Mouse (Mus musculus): ENCODE data around the gene Wdr35. TPM values are rescaled to one million over a fixed set of nuclear protein-coding genes. Genes with fewer than 3 reads are reported as not detected.
A peak's percentile ranks its signal among the peaks of the same experiment; 100 is the strongest.

Wdr35 gene
- polyA plus RNA-seq, 1 experiment from 2014 or later, result 22.1 TPM

DNA sequence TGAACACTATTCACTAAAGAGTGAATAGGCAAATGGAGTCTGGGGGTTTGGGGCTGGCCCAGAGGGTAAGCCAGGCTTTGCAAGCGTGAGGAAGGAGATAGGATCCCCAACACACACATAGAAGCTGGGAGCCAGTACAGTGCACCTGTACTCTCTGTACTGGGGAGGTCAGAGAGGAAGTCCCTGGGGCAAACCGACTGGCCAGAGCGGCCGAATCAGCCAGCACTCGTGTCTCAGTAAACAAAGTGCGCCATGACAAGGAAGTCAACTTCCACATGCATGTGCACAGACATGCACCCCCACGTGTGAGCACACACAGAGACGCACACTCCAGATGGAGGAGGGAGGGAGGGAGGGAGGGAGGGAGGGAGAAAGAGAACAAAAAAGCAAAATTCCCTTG is 19.5 kb downstream of the Wdr35 start:
- Histone ChIP-seq H3K27ac (ENCODE audit: low read length) (no peak overlapping the region), H3K9ac (ENCODE audit: low read length) (no peak overlapping the region), H3K4me3 (ENCODE audit: low read length) (no peak overlapping the region), H3K36me3 (ENCODE audit: control insufficient read depth, insufficient read depth, low read length) (no peaks in the 10 kb centered on the region), H3K4me2 (ENCODE audit: low read depth, low read length) (no peak overlapping the region), H3K4me1 (replicated peaks; ENCODE audit: control insufficient read depth, insufficient read depth, low read length) (no peaks in the 10 kb centered on the region), H3K9me3 (ENCODE audit: control insufficient read depth, low read length) (no peaks in the 10 kb centered on the region), H3K27me3 (ENCODE audit: control insufficient read depth, insufficient read depth, low read depth, low read length) (no peaks in the 10 kb centered on the region)
- WGBS, result 45% methylated on average over 8 of the region's 8 CpGs
- no peak for ATAC-seq (ENCODE audit: low read depth)

DNA sequence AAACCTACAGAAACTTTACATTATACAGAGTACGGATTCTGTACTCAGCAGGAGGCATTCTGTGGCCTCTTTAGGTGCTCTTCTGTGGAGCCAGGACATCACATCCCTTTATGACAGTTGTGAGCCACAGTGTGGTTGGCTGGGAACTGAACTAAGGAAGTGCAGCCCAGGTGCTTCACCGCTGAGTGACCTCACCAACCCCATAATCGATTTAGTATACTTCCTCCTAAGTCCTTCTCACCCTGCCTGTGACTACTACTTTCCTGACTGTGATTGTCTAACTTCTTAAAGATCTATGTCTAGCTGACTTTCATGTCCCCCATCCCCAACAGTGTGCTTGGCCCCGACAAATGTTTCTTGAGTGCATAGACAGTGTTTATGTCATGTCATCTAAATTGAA is 24.6 kb downstream of the Wdr35 start:
- Histone ChIP-seq H3K4me3 (ENCODE audit: low read length) (no peak overlapping the region), H3K9ac (ENCODE audit: low read length) (no peak overlapping the region), H3K4me1 (replicated peaks; ENCODE audit: control insufficient read depth, insufficient read depth, low read length) (no peaks in the 10 kb centered on the region), H3K27me3 (ENCODE audit: control insufficient read depth, insufficient read depth, low read depth, low read length) (no peaks in the 10 kb centered on the region), H3K36me3 (ENCODE audit: control insufficient read depth, insufficient read depth, low read length) (no peaks in the 10 kb centered on the region), H3K27ac (ENCODE audit: low read length) (no peak overlapping the region), H3K4me2 (ENCODE audit: low read depth, low read length) (no peak overlapping the region), H3K9me3 (ENCODE audit: control insufficient read depth, low read length) (no peaks in the 10 kb centered on the region)
- WGBS, result 92% methylated on average over 4 of the region's 4 CpGs
- ATAC-seq (ENCODE audit: low read depth), result no peak

DNA sequence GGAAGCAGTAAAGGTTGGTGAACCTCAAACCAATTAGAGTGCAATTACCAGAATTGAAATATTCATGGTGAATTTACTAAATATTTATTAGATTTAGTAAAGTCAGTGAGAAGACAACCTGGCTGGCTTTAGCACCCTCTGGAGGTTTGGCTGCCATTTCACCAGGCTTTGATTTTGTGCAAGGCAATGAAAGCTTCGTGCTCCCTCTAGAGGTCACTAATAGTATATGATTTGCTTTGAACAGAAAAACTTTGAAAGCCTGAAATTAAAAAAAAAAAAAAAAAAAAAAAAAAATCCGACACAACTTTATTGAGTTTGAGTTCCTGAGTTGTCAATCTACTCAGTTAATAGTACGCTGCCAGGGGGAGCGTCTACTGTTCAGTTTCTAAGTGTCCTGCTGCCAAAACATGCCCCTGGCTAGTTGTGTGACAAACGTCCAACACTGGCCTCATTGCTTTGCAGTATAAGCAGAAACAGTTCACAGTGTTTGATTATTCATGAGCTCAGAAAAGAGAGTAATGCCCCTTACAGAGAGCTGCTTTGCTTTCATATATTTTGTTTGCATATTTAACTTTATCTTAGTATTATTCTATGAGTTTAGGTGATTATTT is 28.5 kb downstream of the Wdr35 start:
- Histone ChIP-seq H3K27ac (ENCODE audit: low read length) (no peak overlapping the region), H3K9me3 (ENCODE audit: control insufficient read depth, low read length) (no peaks in the 10 kb centered on the region), H3K4me3 (ENCODE audit: low read length) (no peak overlapping the region), H3K9ac (ENCODE audit: low read length) (no peak overlapping the region), H3K27me3 (ENCODE audit: control insufficient read depth, insufficient read depth, low read depth, low read length) (no peaks in the 10 kb centered on the region), H3K4me1 (replicated peaks; ENCODE audit: control insufficient read depth, insufficient read depth, low read length) (no peaks in the 10 kb centered on the region), H3K36me3 (ENCODE audit: control insufficient read depth, insufficient read depth, low read length) (no peaks in the 10 kb centered on the region), H3K4me2 (ENCODE audit: low read depth, low read length) (no peak overlapping the region)
- no peak for ATAC-seq (ENCODE audit: low read depth)
- 15% methylated on average over 5 of the region's 5 CpGs for WGBS

DNA sequence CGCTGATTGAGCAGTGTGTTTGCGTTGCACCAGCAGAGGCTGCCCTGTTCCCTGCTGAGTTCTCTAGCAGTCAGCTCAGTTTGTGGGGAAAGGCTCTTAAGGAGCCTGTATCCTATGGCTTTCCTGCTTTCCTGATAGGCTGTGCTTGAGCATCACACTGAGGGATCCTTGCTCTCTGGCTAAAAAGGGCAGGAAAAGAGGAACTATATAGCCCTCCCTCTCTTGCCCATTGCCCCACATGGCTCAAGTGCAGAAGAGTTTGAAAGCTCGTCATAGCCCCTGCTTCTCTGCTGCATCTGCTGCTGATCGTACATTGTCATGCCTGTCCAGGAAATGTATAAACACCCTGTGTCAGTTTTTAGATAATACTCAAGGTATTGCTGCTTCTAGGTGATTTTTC is 33.5 kb downstream of the Wdr35 start:
- H3K27ac ChIP-seq (ENCODE audit: low read length), result no peak overlapping the region
- H3K36me3 ChIP-seq (ENCODE audit: control insufficient read depth, insufficient read depth, low read length), result no peaks in the 10 kb centered on the region
- 54% methylated on average over 4 of the region's 4 CpGs for WGBS
- no peaks in the 10 kb centered on the region for H3K9me3 ChIP-seq (ENCODE audit: control insufficient read depth, low read length)
- H3K4me3 ChIP-seq (ENCODE audit: low read length), result no peak overlapping the region
- no peak for ATAC-seq (ENCODE audit: low read depth)
- no peak overlapping the region for H3K9ac ChIP-seq (ENCODE audit: low read length)
- H3K27me3 ChIP-seq (ENCODE audit: control insufficient read depth, insufficient read depth, low read depth, low read length), result no peaks in the 10 kb centered on the region
- no peaks in the 10 kb centered on the region for H3K4me1 ChIP-seq (replicated peaks; ENCODE audit: control insufficient read depth, insufficient read depth, low read length)
- H3K4me2 ChIP-seq (ENCODE audit: low read depth, low read length), result no peak overlapping the region

DNA sequence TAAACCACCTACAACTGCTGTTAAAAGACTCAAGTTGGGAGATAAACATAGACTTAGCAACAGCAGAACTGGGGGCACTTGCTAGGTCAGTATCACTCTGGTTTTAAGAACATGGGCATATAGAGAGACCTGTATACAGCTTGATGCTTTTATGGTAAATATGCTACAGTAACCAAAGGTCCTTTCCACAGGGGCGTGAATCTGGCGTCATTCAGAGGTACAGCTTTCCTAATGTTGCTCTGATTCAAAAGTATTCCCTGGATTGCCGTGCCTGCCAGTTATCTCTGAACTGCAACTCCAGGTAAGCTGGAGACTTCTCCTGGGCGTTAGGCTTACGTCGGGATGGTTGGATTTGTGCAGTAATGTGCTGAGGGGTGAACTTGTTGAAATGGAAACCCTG is 34.1 kb downstream of the Wdr35 start:
- Histone ChIP-seq H3K4me3 (ENCODE audit: low read length) (no peak overlapping the region), H3K4me2 (ENCODE audit: low read depth, low read length) (no peak overlapping the region), H3K4me1 (replicated peaks; ENCODE audit: control insufficient read depth, insufficient read depth, low read length) (no peaks in the 10 kb centered on the region), H3K36me3 (ENCODE audit: control insufficient read depth, insufficient read depth, low read length) (peaks cover under 1% of the 10 kb centered on the region; the same call in 1 of the 2 replicates), H3K9ac (ENCODE audit: low read length) (no peak overlapping the region), H3K27me3 (ENCODE audit: control insufficient read depth, insufficient read depth, low read depth, low read length) (no peaks in the 10 kb centered on the region), H3K27ac (ENCODE audit: low read length) (no peak overlapping the region), H3K9me3 (ENCODE audit: control insufficient read depth, low read length) (no peaks in the 10 kb centered on the region)
- ATAC-seq (ENCODE audit: low read depth), result no peak
- WGBS, result 91% methylated on average over 6 of the region's 6 CpGs

DNA sequence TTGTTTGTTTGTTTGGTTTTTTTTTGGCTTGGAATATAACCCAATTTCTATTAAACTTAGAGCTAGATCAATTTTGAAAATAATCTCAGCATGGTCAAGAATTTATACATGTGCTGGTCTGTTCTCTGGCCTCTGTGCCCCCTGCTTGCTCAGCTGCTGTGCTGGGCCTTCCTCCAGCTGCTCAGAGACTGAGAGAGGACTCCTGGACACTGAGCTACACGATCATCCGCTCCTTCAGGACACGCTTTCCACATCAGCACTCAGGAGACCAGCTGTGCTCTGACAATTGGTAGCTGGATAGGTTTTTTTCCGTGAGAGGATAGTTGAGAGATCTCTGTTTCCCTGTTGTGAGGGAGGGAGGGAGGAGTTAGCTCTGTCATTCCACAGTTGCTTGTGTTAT is 36.6 kb downstream of the Wdr35 start:
- no peak for ATAC-seq (ENCODE audit: low read depth)
- Histone ChIP-seq H3K27me3 (ENCODE audit: control insufficient read depth, insufficient read depth, low read depth, low read length) (no peaks in the 10 kb centered on the region), H3K9ac (ENCODE audit: low read length) (0 out of 2 replicates have a peak overlapping the region, but pooled peaks have one; percentile 5), H3K9me3 (ENCODE audit: control insufficient read depth, low read length) (no peaks in the 10 kb centered on the region), H3K4me1 (replicated peaks; ENCODE audit: control insufficient read depth, insufficient read depth, low read length) (no peaks in the 10 kb centered on the region), H3K36me3 (ENCODE audit: control insufficient read depth, insufficient read depth, low read length) (peaks cover 3% of the 10 kb centered on the region; the same call in 1 of the 2 replicates), H3K4me3 (ENCODE audit: low read length) (no peak overlapping the region), H3K27ac (ENCODE audit: low read length) (no peak overlapping the region), H3K4me2 (ENCODE audit: low read depth, low read length) (no peak overlapping the region)
- 40% methylated on average over 4 of the region's 4 CpGs for WGBS

DNA sequence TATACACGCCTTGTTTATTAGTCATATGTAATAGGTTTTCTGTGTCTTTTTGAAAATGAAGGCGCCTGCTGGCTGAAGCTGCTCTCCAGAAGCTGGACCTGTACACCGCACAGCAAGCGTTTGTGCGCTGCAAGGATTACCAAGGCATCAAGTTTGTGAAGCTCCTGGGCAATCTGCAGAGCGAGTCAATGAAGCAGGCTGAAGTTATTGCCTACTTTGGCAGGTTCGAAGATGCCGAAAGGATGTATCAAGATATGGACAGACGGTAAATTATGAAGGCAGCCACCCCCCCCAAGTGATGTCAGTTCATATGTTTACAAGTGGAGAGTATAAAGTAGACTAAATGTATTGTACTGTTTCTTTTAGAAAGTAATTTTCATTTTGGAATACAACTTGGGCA is 42.7 kb downstream of the Wdr35 start:
- no peaks in the 10 kb centered on the region for H3K4me1 ChIP-seq (replicated peaks; ENCODE audit: control insufficient read depth, insufficient read depth, low read length)
- WGBS, result 93% methylated on average over 9 of the region's 9 CpGs
- H3K27me3 ChIP-seq (ENCODE audit: control insufficient read depth, insufficient read depth, low read depth, low read length), result no peaks in the 10 kb centered on the region
- no peak overlapping the region for H3K4me2 ChIP-seq (ENCODE audit: low read depth, low read length)
- H3K27ac ChIP-seq (ENCODE audit: low read length), result no peak overlapping the region
- no peak overlapping the region for H3K9ac ChIP-seq (ENCODE audit: low read length)
- H3K4me3 ChIP-seq (ENCODE audit: low read length), result no peak overlapping the region
- no peak for ATAC-seq (ENCODE audit: low read depth)
- H3K36me3 ChIP-seq (ENCODE audit: control insufficient read depth, insufficient read depth, low read length), result peaks cover 5% of the 10 kb centered on the region; the same call in 1 of the 2 replicates
- H3K9me3 ChIP-seq (ENCODE audit: control insufficient read depth, low read length), result no peaks in the 10 kb centered on the region

DNA sequence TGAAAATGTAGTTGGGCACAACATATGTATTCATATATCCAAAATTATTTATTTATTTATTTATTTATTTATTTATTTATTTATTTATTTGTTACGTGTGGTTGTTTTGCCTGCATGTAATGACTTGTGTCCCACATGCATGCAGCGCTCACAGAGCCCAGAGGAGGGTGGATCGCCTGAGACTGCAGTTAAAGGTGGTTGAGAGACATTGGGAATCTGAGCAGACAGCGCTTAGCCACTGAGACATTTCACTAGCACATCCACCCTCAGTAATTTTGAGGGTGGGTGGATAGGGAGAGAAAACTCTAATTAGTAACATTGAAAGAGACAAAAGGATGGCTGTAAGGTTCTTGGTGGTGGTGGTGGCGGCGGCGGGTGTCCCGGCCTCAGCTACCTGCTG is 46.7 kb downstream of the Wdr35 start:
- Histone ChIP-seq H3K4me2 (ENCODE audit: low read depth, low read length) (no peak overlapping the region), H3K36me3 (ENCODE audit: control insufficient read depth, insufficient read depth, low read length) (peaks cover 2% of the 10 kb centered on the region; the same call in 1 of the 2 replicates), H3K9me3 (ENCODE audit: control insufficient read depth, low read length) (no peaks in the 10 kb centered on the region), H3K9ac (ENCODE audit: low read length) (no peak overlapping the region), H3K4me1 (replicated peaks; ENCODE audit: control insufficient read depth, insufficient read depth, low read length) (no peaks in the 10 kb centered on the region), H3K4me3 (ENCODE audit: low read length) (no peak overlapping the region), H3K27ac (ENCODE audit: low read length) (no peak overlapping the region), H3K27me3 (ENCODE audit: control insufficient read depth, insufficient read depth, low read depth, low read length) (no peaks in the 10 kb centered on the region)
- WGBS, result 91% methylated on average over 8 of the region's 8 CpGs
- ATAC-seq (ENCODE audit: low read depth), result no peak

DNA sequence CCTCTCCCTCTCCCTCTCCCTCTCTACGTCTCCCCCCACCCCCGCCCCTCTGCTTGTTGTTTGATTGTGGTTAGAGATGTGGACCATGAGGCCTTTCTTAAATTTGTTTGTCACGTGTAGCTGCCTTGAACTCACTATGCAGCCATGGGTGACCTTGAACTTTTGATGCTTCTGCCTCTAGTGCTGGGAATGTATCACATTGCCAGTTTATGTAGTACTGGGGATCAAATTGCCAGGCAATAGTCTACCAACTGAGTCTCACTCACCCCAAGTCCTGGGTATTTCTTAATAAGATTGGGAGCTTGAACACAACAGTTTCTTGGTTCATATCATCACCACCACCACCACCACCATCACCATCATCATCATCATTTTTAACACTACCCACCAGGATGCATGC is 47.3 kb downstream of the Wdr35 start:
- whole genome bisulfite sequencing, result 69% methylated on average over 3 of the region's 3 CpGs
- Histone ChIP-seq H3K27me3 (ENCODE audit: control insufficient read depth, insufficient read depth, low read depth, low read length) (no peaks in the 10 kb centered on the region), H3K9me3 (ENCODE audit: control insufficient read depth, low read length) (no peaks in the 10 kb centered on the region), H3K4me2 (ENCODE audit: low read depth, low read length) (no peak overlapping the region), H3K4me1 (replicated peaks; ENCODE audit: control insufficient read depth, insufficient read depth, low read length) (no peaks in the 10 kb centered on the region), H3K9ac (ENCODE audit: low read length) (no peak overlapping the region), H3K36me3 (ENCODE audit: control insufficient read depth, insufficient read depth, low read length) (peaks cover 2% of the 10 kb centered on the region; the same call in 1 of the 2 replicates), H3K27ac (ENCODE audit: low read length) (no peak overlapping the region), H3K4me3 (ENCODE audit: low read length) (no peak overlapping the region)
- ATAC-seq (ENCODE audit: low read depth), result no peak

DNA sequence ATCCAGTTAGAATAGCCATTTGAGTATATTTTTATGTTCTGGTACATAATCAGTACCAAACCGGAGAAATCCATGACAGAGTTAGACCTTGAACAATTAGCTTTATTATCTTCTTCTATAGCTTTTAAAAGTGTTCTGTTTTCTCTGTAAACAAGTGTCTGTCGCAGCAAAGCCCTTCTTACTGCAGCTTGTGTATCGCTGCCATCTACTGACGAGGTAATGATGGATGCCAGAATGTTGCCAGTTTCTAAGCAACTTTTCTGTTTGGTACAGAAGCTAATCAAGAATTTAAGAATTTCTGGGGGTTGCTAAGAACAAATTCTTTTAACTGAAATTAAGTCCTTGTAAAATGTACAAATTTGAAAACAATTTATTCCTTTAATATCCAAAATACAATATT is 49.3 kb downstream of the Wdr35 start:
- Histone ChIP-seq H3K27ac (ENCODE audit: low read length) (no peak overlapping the region), H3K4me1 (replicated peaks; ENCODE audit: control insufficient read depth, insufficient read depth, low read length) (no peaks in the 10 kb centered on the region), H3K36me3 (ENCODE audit: control insufficient read depth, insufficient read depth, low read length) (peaks cover 2% of the 10 kb centered on the region; the same call in 1 of the 2 replicates), H3K27me3 (ENCODE audit: control insufficient read depth, insufficient read depth, low read depth, low read length) (no peaks in the 10 kb centered on the region), H3K4me3 (ENCODE audit: low read length) (no peak overlapping the region), H3K9ac (ENCODE audit: low read length) (no peak overlapping the region), H3K9me3 (ENCODE audit: control insufficient read depth, low read length) (no peaks in the 10 kb centered on the region), H3K4me2 (ENCODE audit: low read depth, low read length) (no peak overlapping the region)
- 51% methylated on average over 4 of the region's 4 CpGs for WGBS
- no peak for ATAC-seq (ENCODE audit: low read depth)
